Mouse (Mus musculus): ENCODE measurements around the gene Sowaha. TPM values are rescaled to one million over a fixed set of nuclear protein-coding genes. Genes with fewer than 3 reads are reported as not detected.

The Sowaha gene
- polyA plus RNA-seq, 1 experiment: not detected

GRCm38 (mm10) chr11:53508591-53508990 is 28.5 kb upstream of the Sowaha start:
- Histone ChIP-seq H3K36me3 (ENCODE audit: control insufficient read depth, insufficient read depth, low read length, poor library complexity, severe bottlenecking) (no peaks in the 10 kb centered on the region), H3K4me3 (ENCODE audit: low read depth, low read length) (no peak overlapping the region), H3K27me3 (ENCODE audit: control insufficient read depth, insufficient read depth, low read length, poor library complexity, severe bottlenecking) (no peaks in the 10 kb centered on the region), H3K4me1 (ENCODE audit: control insufficient read depth, insufficient read depth, low read length) (peaks cover 2% of the 10 kb centered on the region), H3K9ac (ENCODE audit: low read depth, poor library complexity, severe bottlenecking) (no peak overlapping the region), H3K9me3 (replicated peaks; ENCODE audit: control insufficient read depth, insufficient read depth, low read length, poor library complexity, severe bottlenecking) (no peaks in the 10 kb centered on the region), H3K27ac (ENCODE audit: insufficient read depth, low read length) (no peak overlapping the region)
- no peak for TF ChIP-seq CTCF (IDR thresholded peaks at IDR 0.05; ENCODE audit: low read depth, low read length)
- no peak for TF ChIP-seq EP300 (IDR thresholded peaks at IDR 0.05; ENCODE audit: insufficient read depth, low read depth, low read length)
- TF ChIP-seq POLR2A (IDR thresholded peaks at IDR 0.05; ENCODE audit: insufficient read depth, low read length): no peak

DNA sequence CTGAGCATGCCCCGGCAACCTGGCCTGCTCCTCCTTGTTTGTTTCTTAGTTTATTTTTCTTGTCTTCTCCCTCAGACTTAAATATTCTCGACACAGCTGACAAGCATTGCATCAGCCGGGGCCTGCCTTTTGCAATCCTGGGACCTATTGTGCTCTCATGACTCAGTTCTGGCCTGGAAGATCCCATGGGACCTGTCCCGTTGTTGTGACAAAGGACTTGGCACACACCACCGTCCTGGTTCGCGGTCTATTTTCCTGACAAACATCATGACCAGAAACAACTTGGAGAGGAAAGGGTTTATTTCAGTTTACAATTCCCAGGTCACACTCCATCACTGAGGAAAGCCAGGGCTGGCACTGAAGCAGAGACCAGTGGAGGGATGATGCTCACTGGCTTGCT is 28.1 kb upstream of the Sowaha start:
- no peaks in the 10 kb centered on the region for H3K27me3 ChIP-seq (ENCODE audit: control insufficient read depth, insufficient read depth, low read length, poor library complexity, severe bottlenecking)
- TF ChIP-seq POLR2A (IDR thresholded peaks at IDR 0.05; ENCODE audit: insufficient read depth, low read length): no peak
- no peak for TF ChIP-seq CTCF (IDR thresholded peaks at IDR 0.05; ENCODE audit: low read depth, low read length)
- no peak for TF ChIP-seq EP300 (IDR thresholded peaks at IDR 0.05; ENCODE audit: insufficient read depth, low read depth, low read length)

GRCm38 (mm10) chr11:53507098-53507805 is 27.2 kb upstream of the Sowaha start:
- TF ChIP-seq POLR2A (IDR thresholded peaks at IDR 0.05; ENCODE audit: insufficient read depth, low read length) (no peak), EP300 (IDR thresholded peaks at IDR 0.05; ENCODE audit: insufficient read depth, low read depth, low read length) (no peak), CTCF (IDR thresholded peaks at IDR 0.05; ENCODE audit: low read depth, low read length) (no peak)
- H3K4me3 ChIP-seq (ENCODE audit: low read depth, low read length): no peak overlapping the region

More for the DNA sequence above, 28.1 kb upstream of the Sowaha start:
- Histone ChIP-seq H3K4me3 (ENCODE audit: low read depth, low read length) (no peak overlapping the region), H3K9me3 (replicated peaks; ENCODE audit: control insufficient read depth, insufficient read depth, low read length, poor library complexity, severe bottlenecking) (no peaks in the 10 kb centered on the region), H3K27ac (ENCODE audit: insufficient read depth, low read length) (no peak overlapping the region), H3K36me3 (ENCODE audit: control insufficient read depth, insufficient read depth, low read length, poor library complexity, severe bottlenecking) (no peaks in the 10 kb centered on the region), H3K4me1 (ENCODE audit: control insufficient read depth, insufficient read depth, low read length) (peaks cover 2% of the 10 kb centered on the region), H3K9ac (ENCODE audit: low read depth, poor library complexity, severe bottlenecking) (no peak overlapping the region)

GRCm38 (mm10) chr11:53505026-53505663 is 25.1 kb upstream of the Sowaha start:
- Histone ChIP-seq H3K4me1 (ENCODE audit: control insufficient read depth, insufficient read depth, low read length) (peaks cover 4% of the 10 kb centered on the region), H3K4me3 (ENCODE audit: low read depth, low read length) (no peak overlapping the region), H3K9me3 (replicated peaks; ENCODE audit: control insufficient read depth, insufficient read depth, low read length, poor library complexity, severe bottlenecking) (no peaks in the 10 kb centered on the region), H3K36me3 (ENCODE audit: control insufficient read depth, insufficient read depth, low read length, poor library complexity, severe bottlenecking) (no peaks in the 10 kb centered on the region), H3K27ac (ENCODE audit: insufficient read depth, low read length) (no peak overlapping the region), H3K9ac (ENCODE audit: low read depth, poor library complexity, severe bottlenecking) (no peak overlapping the region), H3K27me3 (ENCODE audit: control insufficient read depth, insufficient read depth, low read length, poor library complexity, severe bottlenecking) (no peaks in the 10 kb centered on the region)
- TF ChIP-seq CTCF (IDR thresholded peaks at IDR 0.05; ENCODE audit: low read depth, low read length): no peak
- TF ChIP-seq POLR2A (IDR thresholded peaks at IDR 0.05; ENCODE audit: insufficient read depth, low read length): no peak
- no peak for TF ChIP-seq EP300 (IDR thresholded peaks at IDR 0.05; ENCODE audit: insufficient read depth, low read depth, low read length)

More at GRCm38 (mm10) chr11:53507098-53507805, 27.2 kb upstream of the Sowaha start:
- no peak overlapping the region for H3K9ac ChIP-seq (ENCODE audit: low read depth, poor library complexity, severe bottlenecking)
- no peaks in the 10 kb centered on the region for H3K27me3 ChIP-seq (ENCODE audit: control insufficient read depth, insufficient read depth, low read length, poor library complexity, severe bottlenecking)
- H3K4me1 ChIP-seq (ENCODE audit: control insufficient read depth, insufficient read depth, low read length): peaks cover 2% of the 10 kb centered on the region
- H3K9me3 ChIP-seq (replicated peaks; ENCODE audit: control insufficient read depth, insufficient read depth, low read length, poor library complexity, severe bottlenecking): no peaks in the 10 kb centered on the region
- no peaks in the 10 kb centered on the region for H3K36me3 ChIP-seq (ENCODE audit: control insufficient read depth, insufficient read depth, low read length, poor library complexity, severe bottlenecking)
- no peak overlapping the region for H3K27ac ChIP-seq (ENCODE audit: insufficient read depth, low read length)

DNA sequence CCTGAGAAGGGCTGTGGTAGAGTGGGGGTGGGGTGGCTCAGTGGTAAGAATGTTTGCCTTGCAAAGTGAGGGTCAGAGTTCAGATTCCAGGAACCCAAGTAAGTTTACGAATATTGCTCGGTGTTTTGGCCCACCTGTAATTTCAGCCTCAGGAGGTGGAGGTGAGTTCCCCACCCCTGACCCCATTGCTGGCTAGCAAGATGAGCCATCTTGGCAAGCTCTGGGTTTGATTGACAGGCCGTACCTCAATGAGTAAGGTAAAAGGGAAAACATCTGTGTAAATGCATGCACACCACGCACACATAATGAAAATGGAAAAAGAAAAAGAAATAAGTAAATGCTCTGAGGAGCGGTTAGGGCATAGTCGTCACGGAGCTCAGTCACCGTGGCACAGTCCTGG is 24.3 kb upstream of the Sowaha start:
- Histone ChIP-seq H3K27me3 (ENCODE audit: control insufficient read depth, insufficient read depth, low read length, poor library complexity, severe bottlenecking) (no peaks in the 10 kb centered on the region), H3K9me3 (replicated peaks; ENCODE audit: control insufficient read depth, insufficient read depth, low read length, poor library complexity, severe bottlenecking) (no peaks in the 10 kb centered on the region), H3K9ac (ENCODE audit: low read depth, poor library complexity, severe bottlenecking) (no peak overlapping the region), H3K4me1 (ENCODE audit: control insufficient read depth, insufficient read depth, low read length) (peaks cover 2% of the 10 kb centered on the region), H3K27ac (ENCODE audit: insufficient read depth, low read length) (no peak overlapping the region), H3K4me3 (ENCODE audit: low read depth, low read length) (no peak overlapping the region), H3K36me3 (ENCODE audit: control insufficient read depth, insufficient read depth, low read length, poor library complexity, severe bottlenecking) (no peaks in the 10 kb centered on the region)
- TF ChIP-seq EP300 (IDR thresholded peaks at IDR 0.05; ENCODE audit: insufficient read depth, low read depth, low read length) (no peak), CTCF (IDR thresholded peaks at IDR 0.05; ENCODE audit: low read depth, low read length) (no peak), POLR2A (IDR thresholded peaks at IDR 0.05; ENCODE audit: insufficient read depth, low read length) (no peak)

- no peak overlapping the region for H3K27ac ChIP-seq (ENCODE audit: insufficient read depth, low read length)
- no peak overlapping the region for H3K4me3 ChIP-seq (ENCODE audit: low read depth, low read length)
- no peaks in the 10 kb centered on the region for H3K9me3 ChIP-seq (replicated peaks; ENCODE audit: control insufficient read depth, insufficient read depth, low read length, poor library complexity, severe bottlenecking)
- TF ChIP-seq EP300 (IDR thresholded peaks at IDR 0.05; ENCODE audit: insufficient read depth, low read depth, low read length): no peak
- no peak for TF ChIP-seq CTCF (IDR thresholded peaks at IDR 0.05; ENCODE audit: low read depth, low read length)
- peaks cover 2% of the 10 kb centered on the region for H3K4me1 ChIP-seq (ENCODE audit: control insufficient read depth, insufficient read depth, low read length)
- H3K27me3 ChIP-seq (ENCODE audit: control insufficient read depth, insufficient read depth, low read length, poor library complexity, severe bottlenecking): no peaks in the 10 kb centered on the region
- no peaks in the 10 kb centered on the region for H3K36me3 ChIP-seq (ENCODE audit: control insufficient read depth, insufficient read depth, low read length, poor library complexity, severe bottlenecking)
- H3K9ac ChIP-seq (ENCODE audit: low read depth, poor library complexity, severe bottlenecking): no peak overlapping the region
These were observed 23.7 kb upstream of the Sowaha start for GRCm38 (mm10) chr11:53503738-53504137.
